Mouse (Mus musculus): Measurements from ENCODE around the gene Grm7.

The Grm7 gene

GRCm38 (mm10) chr6:111371581-111372349, 726.4 kb downstream of the Grm7 start:
- DNase-seq: no peak

GRCm38 (mm10) chr6:111372626-111373380, 727.4 kb downstream of the Grm7 start:
- peak; percentile 33 for DNase-seq

GRCm38 (mm10) chr6:111380710-111381109, 735.3 kb downstream of the Grm7 start:
- DNase-seq: no peak

GRCm38 (mm10) chr6:111408750-111409149, 763.4 kb downstream of the Grm7 start:
- no peak for DNase-seq

GRCm38 (mm10) chr6:111424737-111425136, 779.4 kb downstream of the Grm7 start:
- no peak for DNase-seq

GRCm38 (mm10) chr6:111446228-111446627, 800.8 kb downstream of the Grm7 start:
- no peak for DNase-seq

- DNase-seq: no peak
These were observed 802.5 kb downstream of the Grm7 start for GRCm38 (mm10) chr6:111447851-111448250.

GRCm38 (mm10) chr6:111449054-111449783, 803.8 kb downstream of the Grm7 start:
- DNase-seq: no peak

- no peak for DNase-seq
These were observed 836.5 kb downstream of the Grm7 start for GRCm38 (mm10) chr6:111481866-111482265.

- no peak for DNase-seq
These were observed 840.7 kb downstream of the Grm7 start for GRCm38 (mm10) chr6:111486081-111486480.

GRCm38 (mm10) chr6:111487556-111487955, 842.2 kb downstream of the Grm7 start:
- no peak for DNase-seq

GRCm38 (mm10) chr6:111492166-111492565, 846.8 kb downstream of the Grm7 start:
- DNase-seq: no peak

- DNase-seq: no peak
These were observed 854.2 kb downstream of the Grm7 start for GRCm38 (mm10) chr6:111499542-111499941.

- DNase-seq: no peak
These were observed 865.5 kb downstream of the Grm7 start for GRCm38 (mm10) chr6:111510768-111511459.

- peak; percentile 10 for DNase-seq
These were observed 867.0 kb downstream of the Grm7 start for GRCm38 (mm10) chr6:111512359-111512758.

- DNase-seq: no peak
These were observed 875.8 kb downstream of the Grm7 start for GRCm38 (mm10) chr6:111521229-111521628.

- DNase-seq: no peak
These were observed 876.7 kb downstream of the Grm7 start for GRCm38 (mm10) chr6:111522122-111522521.

- no peak for DNase-seq
These were observed 884.6 kb downstream of the Grm7 start for GRCm38 (mm10) chr6:111529985-111530384.

- DNase-seq: no peak
These were observed 913.2 kb downstream of the Grm7 start for GRCm38 (mm10) chr6:111558588-111558987.

- no peak for DNase-seq
These were observed 914.1 kb downstream of the Grm7 start for GRCm38 (mm10) chr6:111559459-111559858.

- DNase-seq: no peak
These were observed 916.0 kb downstream of the Grm7 start for GRCm38 (mm10) chr6:111561347-111561746.

GRCm38 (mm10) chr6:111571471-111572088, 926.2 kb downstream of the Grm7 start:
- no peak for DNase-seq
